In the genomic region with DNA sequence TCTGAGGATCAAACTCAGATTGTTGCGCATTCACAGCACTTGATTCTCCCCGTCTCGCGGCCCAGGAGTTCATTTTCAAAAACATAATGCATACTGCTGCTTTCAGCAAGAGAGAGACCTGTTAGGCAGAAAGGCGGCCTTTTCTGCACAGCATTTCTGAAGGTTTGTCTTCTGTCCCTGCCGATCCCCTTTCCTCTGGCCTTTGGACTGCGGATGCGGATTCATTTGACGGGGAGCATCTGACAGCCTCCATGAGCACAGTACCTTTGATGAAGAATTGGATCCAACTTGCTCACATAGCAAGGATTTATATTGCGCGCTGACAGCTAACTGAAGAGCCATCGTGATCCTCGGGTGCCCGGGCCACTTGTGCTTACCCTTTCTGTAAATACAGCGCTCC, we compare ENCODE assay signal across 15 mouse cellular contexts. TPM values are rescaled to one million over a fixed set of nuclear protein-coding genes. Genes with fewer than 3 reads are reported as not detected.
"Had no signal": no experiment of that assay in that cellular context is flagged by ENCODE, and none has a peak within 500 bp of the region (broad histone marks: within the 10 kb centered on the region; RNA-seq: fewer than 3 reads in every experiment).

No protein-coding gene starts in this region.

- H3K9ac ChIP-seq: limb, embryonic 15.5 days; liver, embryonic 12.5 days; lung, embryonic 14.5 days; midbrain, embryonic 12.5 days; neural tube, embryonic 15.5 days; stomach, embryonic 15.5 days had no signal

- H3K4me1 ChIP-seq: limb, embryonic 15.5 days; liver, embryonic 12.5 days; midbrain, embryonic 12.5 days; neural tube, embryonic 15.5 days; stomach, embryonic 15.5 days had no signal

- H3K4me3 ChIP-seq: limb, embryonic 15.5 days; liver, embryonic 12.5 days; midbrain, embryonic 12.5 days; neural tube, embryonic 15.5 days; stomach, embryonic 15.5 days had no signal

- ATAC-seq: liver, embryonic 12.5 days had no signal

- H3K36me3 ChIP-seq: limb, embryonic 15.5 days; liver, embryonic 12.5 days; midbrain, embryonic 12.5 days; neural tube, embryonic 15.5 days; stomach, embryonic 15.5 days had no signal

- H3K9me3 ChIP-seq: limb, embryonic 15.5 days; liver, embryonic 12.5 days; midbrain, embryonic 12.5 days; neural tube, embryonic 15.5 days; stomach, embryonic 15.5 days had no signal

- H3K27ac ChIP-seq: limb, embryonic 15.5 days; liver, embryonic 12.5 days; midbrain, embryonic 12.5 days; neural tube, embryonic 15.5 days; stomach, embryonic 15.5 days had no signal

- DNase-seq: kidney, adult 18-20 months; kidney, postnatal 14 days; left cerebral cortex, postnatal 4 days; lung, embryonic 14.5 days; lung, postnatal 10 days; lung, postnatal 4 days; right cerebral cortex, postnatal 14 days; thymus, adult 2 months; thymus, postnatal 25 days had no signal

- H3K4me2 ChIP-seq: limb, embryonic 15.5 days; liver, embryonic 12.5 days; lung, embryonic 14.5 days; midbrain, embryonic 12.5 days; neural tube, embryonic 15.5 days; stomach, embryonic 15.5 days had no signal

RNA-seq across cellular contexts. Expression of a gene that starts 6.3 kb away (rescaled TPM):
- total RNA-seq: megakaryocyte, adult 5-6 weeks had no signal

RNA-seq across cellular contexts. Expression of a gene that starts 52.4 kb away (rescaled TPM):
- total RNA-seq: megakaryocyte, adult 5-6 weeks had no signal
- polyA plus RNA-seq: liver, embryonic 12.5 days; lung, embryonic 14.5 days had no signal
